Mouse (Mus musculus): ENCODE data around the gene Chit1.

Gene Chit1

DNA sequence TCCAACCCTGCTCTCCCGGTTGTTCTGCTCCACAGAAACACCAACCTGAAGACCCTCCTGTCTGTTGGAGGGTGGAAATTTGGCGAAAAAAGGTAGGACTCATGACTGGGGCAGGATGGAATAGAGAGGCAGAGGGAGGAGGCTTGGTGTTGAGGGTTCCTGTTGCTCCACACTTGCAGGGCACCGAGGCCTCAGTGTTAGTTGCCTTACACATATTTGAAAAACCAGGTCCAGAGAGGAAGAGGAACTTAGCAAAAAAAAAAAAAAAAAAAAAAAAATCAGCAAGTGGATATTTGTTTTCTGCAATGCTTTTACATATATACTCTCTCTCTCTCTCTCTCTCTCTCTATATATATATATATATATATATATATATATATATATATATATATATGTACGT is 73.0 kb downstream of the Chit1 start:
- no peak for DNase-seq (ENCODE audit: low read depth, low spot score)

DNA sequence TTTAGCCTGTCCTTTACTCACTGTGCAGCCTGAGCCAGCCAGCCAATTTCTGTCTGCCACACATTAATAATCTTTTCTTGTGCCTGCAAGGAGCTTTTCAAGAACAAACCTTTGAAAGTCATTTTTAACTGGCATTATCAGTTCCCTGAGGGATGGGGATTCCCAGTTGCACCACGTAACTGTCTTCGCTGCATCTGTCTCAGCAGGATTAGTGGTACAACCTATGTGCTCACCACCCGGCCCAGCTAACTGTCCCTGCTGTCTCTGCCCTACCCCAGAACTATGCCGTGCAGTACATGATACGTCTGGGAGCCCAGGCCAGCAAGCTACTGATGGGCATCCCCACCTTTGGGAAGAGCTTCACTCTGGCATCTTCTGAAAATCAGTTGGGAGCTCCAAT is 77.2 kb downstream of the Chit1 start:
- no peak for DNase-seq (ENCODE audit: low read depth, low spot score)

DNA sequence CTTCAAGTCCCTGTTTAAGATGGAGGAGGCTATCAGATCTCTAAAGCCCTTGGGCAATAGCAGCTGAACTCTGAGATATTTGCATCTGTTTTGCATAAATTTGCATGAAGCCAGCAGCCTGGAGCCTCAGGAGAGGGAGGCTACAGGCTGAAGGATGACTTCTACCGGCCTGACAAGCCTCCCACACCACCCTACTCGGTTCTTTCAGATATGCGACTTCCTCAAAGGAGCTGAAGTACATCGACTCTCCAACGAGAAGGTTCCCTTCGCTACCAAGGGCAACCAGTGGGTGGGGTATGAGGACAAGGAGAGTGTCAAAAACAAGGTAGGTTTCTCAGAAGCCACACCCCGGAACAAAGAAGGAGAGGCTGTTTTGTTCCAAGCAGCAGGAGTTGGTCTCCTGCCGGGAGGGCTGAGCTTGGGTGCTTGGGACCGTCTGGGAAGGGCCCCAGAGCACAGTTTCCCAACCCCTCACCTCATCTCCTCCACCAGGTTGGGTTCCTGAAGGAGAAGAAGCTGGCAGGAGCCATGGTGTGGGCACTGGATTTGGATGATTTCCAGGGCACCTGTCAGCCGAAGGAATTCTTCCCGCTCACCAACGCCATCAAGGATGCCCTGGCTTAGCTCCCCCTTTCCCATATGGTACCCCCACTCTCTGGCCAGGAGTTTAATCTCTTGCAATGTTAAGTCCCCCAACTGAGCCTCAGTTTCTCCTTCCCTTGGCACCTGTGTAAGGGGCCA is 78.1 kb downstream of the Chit1 start:
- no peak for DNase-seq (ENCODE audit: low read depth, low spot score)

DNA sequence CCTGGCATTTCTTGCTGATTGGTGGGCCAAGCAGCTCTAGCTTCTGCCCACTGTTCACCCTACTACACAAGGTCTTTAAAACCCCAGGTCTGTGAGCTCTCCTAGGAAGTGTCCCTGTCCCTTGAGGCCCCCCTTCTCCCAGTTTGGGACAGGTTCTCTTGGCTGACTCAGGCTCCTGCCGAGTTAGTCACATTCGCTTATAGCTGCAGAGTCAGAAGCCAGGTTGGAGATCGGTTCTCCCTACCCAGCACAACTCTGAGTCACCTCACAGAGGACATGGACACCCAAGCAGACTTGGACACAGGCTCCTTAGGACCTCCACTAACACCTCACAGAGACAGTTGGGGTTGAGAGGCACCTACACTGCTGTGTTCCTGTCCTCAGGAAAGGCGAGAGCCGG is 80.2 kb downstream of the Chit1 start:
- no peak for DNase-seq (ENCODE audit: low read depth, low spot score)

DNA sequence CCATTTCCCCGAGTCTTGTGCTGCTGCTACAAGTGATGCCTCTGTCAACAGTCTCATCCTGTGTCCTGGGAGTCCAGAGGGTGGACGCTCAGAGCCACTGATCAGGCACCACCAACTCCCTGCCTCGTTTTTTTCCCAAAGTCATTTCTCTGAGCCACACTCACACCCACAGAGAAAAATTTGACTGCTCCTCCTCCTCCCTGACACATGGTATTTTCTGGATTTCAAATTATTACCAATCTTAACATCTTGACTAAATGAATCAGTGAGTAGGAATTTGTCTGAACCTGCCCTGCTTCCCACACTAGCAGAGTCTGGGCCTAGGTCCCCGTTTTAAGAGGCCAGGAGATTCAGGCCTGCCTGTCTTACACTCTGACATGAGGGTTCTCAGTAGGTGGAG is 81.0 kb downstream of the Chit1 start:
- no peak for DNase-seq (ENCODE audit: low read depth, low spot score)

DNA sequence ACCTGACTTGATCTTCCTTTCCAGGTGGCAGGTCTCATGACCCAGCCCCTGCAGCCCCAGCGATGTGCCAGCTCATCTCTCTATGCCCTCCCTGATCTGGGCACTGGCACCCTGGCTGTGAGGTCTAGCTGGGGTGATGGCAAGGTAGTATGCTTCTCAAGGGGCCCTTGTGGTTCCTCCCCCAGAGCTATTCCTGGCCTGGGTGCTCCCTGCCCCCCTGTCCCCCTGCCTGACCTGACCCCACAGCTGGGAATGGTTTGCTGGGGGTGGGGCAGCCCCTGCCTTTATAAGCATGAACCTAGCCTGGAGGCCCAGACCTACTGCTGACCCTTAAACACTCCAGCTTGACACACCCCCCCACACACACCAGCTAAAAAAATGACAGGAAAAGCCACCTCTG is 82.1 kb downstream of the Chit1 start, which contains the start of gene Mybph:
Mybph (plus strand) TSS at position 323 of the 400 bp plus-strand sequence.
- DNase-seq (ENCODE audit: low read depth, low spot score), result no peak

DNA sequence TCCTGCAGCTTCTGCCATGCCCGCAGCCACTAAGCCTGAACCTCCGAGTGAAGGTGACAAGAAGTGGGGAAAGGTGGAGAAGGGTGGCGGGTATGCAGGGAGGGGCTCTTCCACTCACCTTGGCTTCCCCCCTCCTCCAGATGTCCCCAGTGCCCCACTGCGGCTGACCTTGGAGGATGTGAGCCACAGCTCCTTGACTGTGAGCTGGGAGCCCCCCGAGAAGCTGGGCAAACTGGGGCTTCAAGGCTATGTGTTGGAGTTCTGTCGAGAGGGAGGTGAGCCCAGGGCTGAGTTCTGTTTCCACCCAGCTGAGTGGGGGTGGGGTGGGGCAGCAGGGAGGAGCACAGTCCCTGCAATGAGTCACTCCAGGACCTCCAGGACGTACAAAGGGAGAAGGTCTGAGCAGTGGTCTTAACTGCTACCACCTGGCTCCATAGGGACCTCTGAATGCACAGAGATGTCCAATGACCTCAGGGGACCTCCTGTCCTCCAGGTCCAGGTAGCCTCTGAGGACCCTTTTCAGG is 82.7 kb downstream of the Chit1 start:
- DNase-seq (ENCODE audit: low read depth, low spot score), result no peak

DNA sequence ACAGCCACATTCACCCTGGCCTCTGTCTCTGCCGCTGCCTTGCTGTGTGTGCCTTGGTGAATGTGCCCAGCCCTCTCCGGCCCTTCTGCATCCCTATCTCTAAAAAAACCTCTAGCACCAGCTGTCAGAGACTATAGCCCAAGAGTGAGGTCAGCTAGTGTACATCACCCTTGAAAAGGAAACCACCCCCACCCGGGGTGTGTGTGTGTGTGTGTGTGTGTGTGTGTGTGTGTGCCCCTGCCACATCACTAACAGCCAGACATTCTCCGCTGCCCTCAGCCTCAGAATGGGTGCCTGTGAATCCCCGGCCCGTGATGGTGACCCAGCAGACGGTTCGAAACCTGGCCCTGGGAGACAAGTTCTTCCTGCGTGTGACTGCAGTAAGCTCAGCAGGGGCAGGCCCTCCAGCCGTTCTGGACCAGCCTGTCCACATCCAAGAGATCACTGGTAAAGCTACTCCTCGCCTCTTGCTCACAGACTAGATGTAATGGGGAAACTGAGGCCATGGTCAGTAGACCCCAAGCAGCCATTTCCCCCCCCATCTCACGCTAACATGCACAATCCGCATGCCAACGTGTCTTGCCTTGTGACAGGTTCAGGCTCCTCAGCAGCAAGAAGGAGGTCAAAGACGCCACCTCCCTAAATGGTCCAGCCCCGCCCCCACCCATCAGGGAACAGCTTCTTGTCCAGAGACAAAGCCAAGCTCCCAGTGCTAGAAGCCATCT is 83.4 kb downstream of the Chit1 start:
- no peak for DNase-seq (ENCODE audit: low read depth, low spot score)

DNA sequence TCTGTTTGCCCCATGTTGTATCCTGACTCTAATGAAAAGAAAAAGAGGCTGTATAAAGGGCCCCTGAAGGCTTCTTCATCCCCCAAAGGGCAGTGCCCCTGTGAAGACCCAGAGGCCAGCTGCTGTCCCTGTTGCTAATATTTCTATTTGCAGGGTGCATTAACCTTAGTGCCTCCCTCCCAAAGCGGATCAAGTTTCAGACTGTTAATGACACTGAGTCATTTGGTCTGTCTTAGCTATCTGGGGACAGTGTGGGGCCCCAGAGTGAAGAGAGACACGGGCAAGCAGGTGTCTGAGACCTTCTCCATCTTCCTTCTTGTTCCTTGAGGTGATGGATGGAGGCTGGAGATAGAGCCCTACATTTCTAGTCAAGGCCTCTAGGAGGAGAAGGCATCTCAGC is 84.1 kb downstream of the Chit1 start:
- DNase-seq (ENCODE audit: low read depth, low spot score), result no peak

DNA sequence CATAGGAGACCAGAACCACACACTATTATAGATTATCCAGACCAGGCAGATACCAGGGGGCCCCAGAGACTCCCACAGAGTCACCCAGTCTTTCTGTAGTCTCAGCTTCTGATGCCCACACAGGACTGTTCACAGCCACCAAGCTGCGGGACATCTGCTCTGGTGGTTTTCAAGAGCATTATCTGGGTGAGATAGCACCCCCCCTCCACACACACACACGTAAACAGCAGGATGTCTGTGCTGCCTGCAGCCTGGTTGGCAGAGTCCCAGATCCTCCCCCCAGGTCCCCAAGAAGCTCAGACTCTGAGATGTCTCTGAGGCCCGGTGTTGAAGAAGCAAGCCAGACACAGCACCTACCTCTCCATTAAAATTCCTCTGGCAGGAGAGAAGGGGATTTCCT is 84.5 kb downstream of the Chit1 start:
- no peak for DNase-seq (ENCODE audit: low read depth, low spot score)

DNA sequence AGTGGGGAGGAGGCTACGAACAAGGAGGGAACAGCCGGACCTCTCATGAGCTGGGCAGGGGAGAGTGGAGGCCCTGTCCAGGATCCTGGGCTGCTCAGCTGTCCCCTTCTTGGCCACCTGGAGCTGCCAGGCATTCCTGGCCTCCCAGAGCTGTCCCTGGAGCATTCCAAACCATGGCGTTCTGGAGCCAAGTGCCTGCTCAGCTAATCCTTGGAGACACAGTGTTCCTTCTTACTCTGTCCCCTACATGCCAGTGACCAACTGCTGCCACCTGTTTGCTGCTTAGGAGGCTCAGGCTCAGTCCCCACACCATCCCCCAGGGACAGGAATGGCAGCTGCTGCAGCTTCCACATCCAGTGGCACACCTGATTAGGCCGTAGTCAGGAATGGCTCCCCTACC is 84.9 kb downstream of the Chit1 start:
- no peak for DNase-seq (ENCODE audit: low read depth, low spot score)

DNA sequence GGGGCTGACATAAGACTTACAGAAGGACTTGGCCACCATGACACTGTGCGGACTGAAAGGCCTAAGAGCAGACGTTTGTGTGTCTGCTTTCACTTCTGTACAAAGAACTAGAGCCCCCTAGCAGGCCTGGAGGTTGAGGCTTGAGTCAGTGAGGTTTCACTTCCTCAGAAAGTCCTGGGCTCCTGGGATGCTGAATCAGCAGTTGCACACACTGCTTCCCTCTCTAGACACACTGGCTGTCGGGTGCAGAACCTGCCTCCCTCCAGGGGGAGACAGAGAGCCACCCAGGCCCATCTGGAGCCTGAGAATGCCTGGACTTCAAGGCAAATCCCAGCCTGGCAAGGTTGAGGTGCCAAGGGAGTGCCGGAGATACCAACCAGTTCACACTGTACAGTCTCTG is 85.3 kb downstream of the Chit1 start:
- DNase-seq (ENCODE audit: low read depth, low spot score), result no peak

DNA sequence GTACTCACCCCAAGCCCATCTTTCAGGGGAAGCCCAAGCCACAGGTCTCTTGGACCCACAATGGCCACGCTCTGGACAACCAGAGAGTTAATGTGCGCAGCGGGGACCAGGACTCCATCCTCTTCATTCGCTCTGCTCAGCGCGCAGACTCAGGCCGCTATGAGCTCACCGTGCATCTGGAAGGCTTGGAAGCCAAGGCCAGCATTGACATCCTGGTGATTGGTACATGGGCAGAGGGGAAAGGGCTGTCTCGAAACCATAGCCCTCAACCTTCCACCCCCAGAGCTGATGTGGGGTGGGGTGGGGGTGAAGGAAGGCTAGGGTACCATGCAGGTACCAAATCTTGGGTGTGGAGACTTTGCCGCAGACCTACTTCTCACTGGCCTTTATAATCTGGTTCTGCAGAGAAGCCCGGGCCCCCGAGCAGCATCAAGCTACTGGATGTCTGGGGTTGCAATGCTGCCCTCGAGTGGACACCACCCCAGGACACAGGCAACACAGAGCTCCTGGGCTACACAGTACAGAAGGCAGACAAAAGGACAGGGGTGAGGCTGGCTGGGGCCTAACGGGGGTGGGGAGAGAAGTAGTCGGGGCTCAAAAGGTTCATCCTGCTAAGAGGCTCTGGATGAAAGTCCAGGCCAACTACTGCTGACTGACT is 86.4 kb downstream of the Chit1 start:
- no peak for DNase-seq (ENCODE audit: low read depth, low spot score)

DNA sequence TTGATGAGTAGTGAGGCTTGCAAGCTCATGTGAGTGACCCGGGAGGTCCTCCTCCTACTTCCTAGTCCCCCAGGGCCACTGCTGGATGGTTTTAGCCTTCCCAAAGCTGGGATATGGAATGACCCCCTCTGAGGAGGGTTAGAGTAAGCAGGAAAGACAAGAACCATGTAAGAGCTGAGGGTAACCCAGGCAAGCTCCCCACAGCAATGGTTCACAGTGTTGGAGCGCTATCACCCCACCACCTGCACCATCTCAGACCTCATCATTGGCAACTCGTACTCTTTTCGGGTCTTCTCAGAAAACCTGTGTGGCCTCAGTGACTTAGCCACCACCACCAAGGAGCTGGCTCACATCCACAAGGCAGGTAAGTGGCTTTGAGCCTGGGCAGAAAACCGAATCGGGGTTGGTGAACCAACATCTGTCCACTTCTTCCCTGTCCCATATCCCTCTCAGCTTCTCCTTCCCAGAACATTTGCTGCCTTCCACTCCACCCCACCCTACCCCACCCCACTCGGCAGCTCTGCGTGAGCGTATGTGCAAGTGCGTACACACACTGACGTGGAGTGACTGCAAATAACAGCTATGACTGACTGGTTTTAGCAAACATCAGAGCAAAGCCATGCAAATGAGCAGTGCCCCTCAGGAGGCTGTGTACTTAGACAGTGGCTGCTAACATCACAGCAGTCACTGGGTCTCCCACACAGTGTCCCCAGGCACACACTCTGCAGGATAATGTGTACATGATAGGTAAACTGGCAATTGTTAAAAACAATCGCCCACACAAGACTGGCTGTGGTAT is 87.4 kb downstream of the Chit1 start:
- no peak for DNase-seq (ENCODE audit: low read depth, low spot score)

DNA sequence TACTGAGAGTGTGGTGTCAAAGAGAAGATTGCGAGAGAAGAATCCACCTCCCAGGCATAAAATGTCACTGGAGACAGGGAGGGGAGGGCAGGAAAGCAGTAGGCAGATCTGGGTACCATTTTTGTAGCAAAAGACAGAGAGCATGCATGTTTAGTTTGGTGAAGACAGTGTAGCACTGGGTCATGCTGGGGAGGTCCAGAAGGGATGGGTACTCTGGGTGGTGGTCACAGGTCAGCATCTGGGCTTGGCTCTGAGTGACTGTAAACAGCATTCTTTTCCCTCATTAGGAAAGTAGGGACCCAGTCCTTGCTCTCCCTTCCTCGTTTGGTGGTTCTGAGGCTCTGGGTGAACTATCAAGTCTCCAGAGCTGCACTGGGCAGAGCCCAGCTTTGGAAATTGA is 89.4 kb downstream of the Chit1 start:
- DNase-seq (ENCODE audit: low read depth, low spot score), result no peak

Data from brain, embryonic 18.5 days (tissue).